Mouse (Mus musculus): ENCODE measurements around the gene Pacsin2.

Gene Pacsin2

GRCm38 (mm10) chr15:83453879-83454278, 10.5 kb downstream of the Pacsin2 start:
- no peak for ATAC-seq (ENCODE audit: insufficient number of reproducible peaks, low FRiP score, low TSS enrichment)

GRCm38 (mm10) chr15:83452219-83452760, 12.1 kb downstream of the Pacsin2 start:
- no peak for ATAC-seq (ENCODE audit: insufficient number of reproducible peaks, low FRiP score, low TSS enrichment)

- no peak for ATAC-seq (ENCODE audit: insufficient number of reproducible peaks, low FRiP score, low TSS enrichment)
Observed at GRCm38 (mm10) chr15:83451621-83452210, 12.7 kb downstream of the Pacsin2 start.

GRCm38 (mm10) chr15:83450007-83450406, 14.4 kb downstream of the Pacsin2 start:
- no peak for ATAC-seq (ENCODE audit: insufficient number of reproducible peaks, low FRiP score, low TSS enrichment)

- no peak for ATAC-seq (ENCODE audit: insufficient number of reproducible peaks, low FRiP score, low TSS enrichment)
Observed at GRCm38 (mm10) chr15:83448646-83449045, 15.8 kb downstream of the Pacsin2 start.

GRCm38 (mm10) chr15:83447791-83448544, 16.4 kb downstream of the Pacsin2 start:
- no peak for ATAC-seq (ENCODE audit: insufficient number of reproducible peaks, low FRiP score, low TSS enrichment)

- ATAC-seq (ENCODE audit: insufficient number of reproducible peaks, low FRiP score, low TSS enrichment) = no peak
Observed at GRCm38 (mm10) chr15:83445908-83446307, 18.5 kb downstream of the Pacsin2 start.

- ATAC-seq (ENCODE audit: insufficient number of reproducible peaks, low FRiP score, low TSS enrichment) = no peak
Observed at GRCm38 (mm10) chr15:83445383-83445782, 19.0 kb downstream of the Pacsin2 start.

- no peak for ATAC-seq (ENCODE audit: insufficient number of reproducible peaks, low FRiP score, low TSS enrichment)
Observed at GRCm38 (mm10) chr15:83444425-83444824, 20.0 kb downstream of the Pacsin2 start.

- no peak for ATAC-seq (ENCODE audit: insufficient number of reproducible peaks, low FRiP score, low TSS enrichment)
Observed at GRCm38 (mm10) chr15:83442495-83443037, 21.8 kb downstream of the Pacsin2 start.

- no peak for ATAC-seq (ENCODE audit: insufficient number of reproducible peaks, low FRiP score, low TSS enrichment)
Observed at GRCm38 (mm10) chr15:83440726-83441125, 23.7 kb downstream of the Pacsin2 start.

- ATAC-seq (ENCODE audit: insufficient number of reproducible peaks, low FRiP score, low TSS enrichment) = no peak
Observed at GRCm38 (mm10) chr15:83436541-83436940, 27.9 kb downstream of the Pacsin2 start.

- ATAC-seq (ENCODE audit: insufficient number of reproducible peaks, low FRiP score, low TSS enrichment) = no peak
Observed at GRCm38 (mm10) chr15:83435324-83436090, 28.9 kb downstream of the Pacsin2 start.

GRCm38 (mm10) chr15:83434692-83435091, 29.7 kb downstream of the Pacsin2 start:
- ATAC-seq (ENCODE audit: insufficient number of reproducible peaks, low FRiP score, low TSS enrichment) = no peak

- no peak for ATAC-seq (ENCODE audit: insufficient number of reproducible peaks, low FRiP score, low TSS enrichment)
Observed at GRCm38 (mm10) chr15:83433344-83433743, 31.1 kb downstream of the Pacsin2 start.

- no peak for ATAC-seq (ENCODE audit: insufficient number of reproducible peaks, low FRiP score, low TSS enrichment)
Observed at GRCm38 (mm10) chr15:83432231-83433031, 32.0 kb downstream of the Pacsin2 start.

GRCm38 (mm10) chr15:83430986-83431763, 33.2 kb downstream of the Pacsin2 start:
- ATAC-seq (ENCODE audit: insufficient number of reproducible peaks, low FRiP score, low TSS enrichment) = no peak

GRCm38 (mm10) chr15:83430419-83430818, 34.0 kb downstream of the Pacsin2 start:
- no peak for ATAC-seq (ENCODE audit: insufficient number of reproducible peaks, low FRiP score, low TSS enrichment)

- no peak for ATAC-seq (ENCODE audit: insufficient number of reproducible peaks, low FRiP score, low TSS enrichment)
Observed at GRCm38 (mm10) chr15:83428586-83428985, 35.8 kb downstream of the Pacsin2 start.
